Mouse (Mus musculus): Measurements from ENCODE around the gene Gm44805.

Gm44805 gene

DNA sequence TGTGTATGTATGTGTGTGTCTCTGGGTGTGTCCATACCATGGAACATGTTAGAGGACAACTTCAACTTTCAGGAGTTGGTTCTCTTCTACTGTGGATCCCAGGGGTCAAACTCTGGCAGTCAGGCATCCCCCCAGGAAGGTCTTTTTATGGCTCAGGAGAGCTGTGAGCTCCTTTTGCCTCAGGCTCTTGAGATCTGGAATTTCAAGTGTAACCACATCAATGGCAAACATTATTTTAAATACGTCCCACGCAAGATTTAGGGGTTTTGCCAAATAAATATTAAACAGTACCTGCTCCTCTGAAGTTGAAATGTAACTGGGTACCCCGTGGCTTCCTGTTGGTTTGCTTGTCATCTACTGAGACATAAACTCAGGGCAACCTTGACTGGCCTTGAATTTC lies 1.8 kb upstream of the Gm44805 start:
- in situ Hi-C loops (cut with MboI, MseI): no loop called here

DNA sequence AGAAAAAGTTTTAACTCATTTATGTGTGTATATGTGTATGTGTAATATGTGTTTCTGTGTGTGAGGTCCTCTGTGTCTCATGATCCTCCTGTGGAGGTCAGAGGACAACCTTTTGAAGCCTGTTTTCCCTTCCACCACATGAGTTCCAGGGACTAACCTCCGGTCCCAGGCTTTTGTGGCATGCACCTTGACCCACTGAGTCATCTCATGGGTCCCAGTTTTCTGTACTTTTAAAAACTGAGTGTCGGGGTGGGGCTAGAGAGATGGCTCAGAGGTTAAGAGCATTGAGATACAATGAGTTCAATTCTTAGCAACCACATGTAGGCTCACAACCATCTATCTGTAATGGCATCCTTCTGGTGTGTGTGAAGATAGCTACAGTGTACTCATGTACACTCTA lies 521 bp downstream of the Gm44805 start:
- in situ Hi-C loops (cut with MboI, MseI): no loop called here

DNA sequence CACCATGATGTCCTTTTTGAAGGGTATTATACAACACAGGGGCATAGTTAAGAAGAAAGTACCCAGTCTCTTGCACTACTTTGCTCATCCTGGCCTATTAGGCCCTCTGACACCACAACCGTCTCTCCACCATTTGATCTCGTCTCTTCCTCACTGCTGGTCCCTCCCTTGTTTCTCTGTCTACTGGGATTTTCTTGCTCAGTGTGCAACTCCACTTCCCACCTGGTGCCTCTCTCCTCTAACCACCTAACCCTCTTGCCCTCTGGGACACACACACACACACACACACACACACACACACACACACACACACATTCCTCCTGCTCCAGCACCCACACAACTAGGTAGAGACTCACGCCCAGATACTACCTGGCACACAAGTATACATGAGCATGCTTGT lies 2.3 kb downstream of the Gm44805 start:
- in situ Hi-C loops (cut with MboI, MseI): loop anchor here in 1 of 2 experiments (5.0 kb wide), 1 partner anchor 63 kb away; no protein-coding TSS in a partner anchor

DNA sequence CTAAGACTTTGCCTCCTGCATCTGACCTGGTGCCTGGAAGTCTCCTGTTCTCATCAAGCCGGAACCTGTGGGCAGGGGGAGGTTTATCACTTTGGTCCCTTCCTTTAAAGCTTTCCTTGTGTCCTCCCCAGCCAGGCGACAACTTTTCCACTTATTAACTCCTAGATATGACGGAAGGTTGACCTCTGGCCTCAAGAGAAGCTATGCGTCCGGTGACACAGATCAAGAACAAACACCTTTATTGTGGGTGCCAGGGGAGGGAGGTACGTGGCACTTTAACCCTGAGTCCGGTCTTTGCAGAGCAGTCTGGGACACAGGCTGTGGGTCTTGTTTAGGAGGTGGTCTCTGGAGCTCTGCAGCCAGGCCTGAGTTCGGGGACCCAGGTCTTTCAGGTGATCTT lies 3.4 kb downstream of the Gm44805 start, which contains the start of gene Apoc2:
Gene Apoc2, minus strand, starts transcription at position 70 of the 400 bp plus-strand sequence.
- in situ Hi-C loops (cut with MboI, MseI): loop anchor here in 1 of 2 experiments (5.0 kb wide), 1 partner anchor 64 kb away; no protein-coding TSS in a partner anchor

DNA sequence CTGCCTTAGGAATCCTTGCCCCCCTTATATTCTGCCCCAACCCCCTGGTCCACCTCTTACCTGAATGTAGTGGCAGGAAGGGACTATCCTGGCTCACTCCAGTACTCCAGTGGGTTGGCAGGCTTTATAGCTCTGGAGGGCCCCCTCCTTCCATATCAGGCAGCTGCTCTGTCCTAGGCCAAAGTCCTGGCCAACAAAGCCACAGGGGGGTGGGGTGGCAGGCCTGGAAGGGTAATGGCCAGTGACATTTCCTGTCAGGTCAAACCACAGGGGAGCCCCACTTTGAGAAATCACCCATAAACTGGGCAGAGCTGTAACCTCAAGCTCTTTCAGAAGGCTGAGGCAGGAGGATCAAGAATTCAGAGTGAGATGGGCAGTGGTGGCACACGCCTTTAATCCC lies 4.6 kb downstream of the Gm44805 start:
- in situ Hi-C loops (cut with MboI, MseI): loop anchor here in 1 of 2 experiments (5.0 kb wide), 1 partner anchor 66 kb away; no protein-coding TSS in a partner anchor

DNA sequence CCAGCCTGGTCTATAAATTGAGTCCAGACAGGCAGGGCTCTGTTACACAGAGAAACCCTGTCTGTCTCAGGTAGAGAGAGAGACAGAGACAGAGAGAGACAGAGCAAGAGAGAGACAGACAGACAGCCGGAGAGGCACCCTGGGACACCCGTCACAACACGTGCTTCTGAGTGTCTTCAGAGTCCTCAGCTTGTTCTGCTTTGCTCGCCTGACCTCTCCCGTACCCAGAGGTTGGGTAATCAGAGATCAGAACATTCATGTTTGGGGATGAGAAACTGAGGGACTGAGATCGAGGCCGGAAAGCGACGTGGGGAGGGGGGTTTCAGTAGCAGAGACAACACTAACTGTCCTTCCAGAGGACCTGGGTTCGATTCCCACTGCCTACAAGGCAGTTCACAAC lies 5.4 kb downstream of the Gm44805 start:
- in situ Hi-C loops (cut with MboI, MseI): loop anchor here in 1 of 2 experiments (5.0 kb wide), 1 partner anchor 66 kb away; no protein-coding TSS in a partner anchor

DNA sequence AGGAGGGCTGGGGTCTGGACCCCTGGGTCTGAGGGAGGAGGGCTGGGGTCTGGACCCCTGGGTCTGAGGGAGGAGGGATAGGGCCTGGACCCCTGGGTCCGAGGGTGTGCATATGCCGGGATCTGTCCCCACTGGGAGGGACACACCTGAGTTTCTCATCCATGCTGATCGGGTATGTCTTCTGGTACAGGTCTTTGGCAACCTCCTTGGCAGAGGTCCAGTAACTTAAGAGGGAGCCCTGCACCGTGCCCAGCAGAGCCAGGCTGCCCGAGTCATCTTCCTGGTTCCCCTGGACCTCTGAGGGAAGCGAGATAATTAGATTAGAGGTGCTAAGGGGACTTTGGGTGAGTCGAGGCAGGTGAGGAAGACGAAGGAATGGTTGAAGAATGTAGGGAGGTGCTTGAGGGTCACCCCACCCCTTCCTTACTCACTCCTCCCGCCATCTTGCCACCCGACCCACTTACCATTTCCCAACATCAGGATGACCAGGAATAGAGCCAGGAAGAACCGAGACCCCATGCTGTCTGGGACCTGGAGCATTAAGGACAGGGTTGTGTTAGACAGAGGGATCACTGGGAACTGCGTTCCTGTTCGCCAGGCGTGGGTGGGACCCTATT lies 8.0 kb downstream of the Gm44805 start:
- in situ Hi-C loops (cut with MboI, MseI): no loop called here

DNA sequence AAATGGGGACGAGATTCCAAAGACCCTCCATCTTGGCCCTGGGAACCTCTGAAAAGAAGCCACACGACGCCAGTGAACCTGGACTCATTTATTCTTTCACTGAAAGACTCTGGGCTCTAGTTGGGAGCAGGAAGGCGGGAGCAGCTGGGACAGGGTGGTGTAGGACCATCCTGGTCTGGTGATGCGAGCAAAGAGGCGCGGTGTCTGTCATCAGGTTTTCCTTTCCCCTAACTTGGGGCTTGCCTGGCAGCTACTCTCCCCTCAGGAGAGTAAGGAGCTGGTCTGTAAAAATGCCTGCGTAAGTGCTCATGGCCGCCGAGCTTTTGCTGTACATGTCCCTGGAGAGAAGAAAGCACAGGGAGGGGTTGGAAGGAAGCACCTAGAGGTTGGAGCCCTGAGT lies 9.7 kb downstream of the Gm44805 start:
- in situ Hi-C loops (cut with MboI, MseI): no loop called here

DNA sequence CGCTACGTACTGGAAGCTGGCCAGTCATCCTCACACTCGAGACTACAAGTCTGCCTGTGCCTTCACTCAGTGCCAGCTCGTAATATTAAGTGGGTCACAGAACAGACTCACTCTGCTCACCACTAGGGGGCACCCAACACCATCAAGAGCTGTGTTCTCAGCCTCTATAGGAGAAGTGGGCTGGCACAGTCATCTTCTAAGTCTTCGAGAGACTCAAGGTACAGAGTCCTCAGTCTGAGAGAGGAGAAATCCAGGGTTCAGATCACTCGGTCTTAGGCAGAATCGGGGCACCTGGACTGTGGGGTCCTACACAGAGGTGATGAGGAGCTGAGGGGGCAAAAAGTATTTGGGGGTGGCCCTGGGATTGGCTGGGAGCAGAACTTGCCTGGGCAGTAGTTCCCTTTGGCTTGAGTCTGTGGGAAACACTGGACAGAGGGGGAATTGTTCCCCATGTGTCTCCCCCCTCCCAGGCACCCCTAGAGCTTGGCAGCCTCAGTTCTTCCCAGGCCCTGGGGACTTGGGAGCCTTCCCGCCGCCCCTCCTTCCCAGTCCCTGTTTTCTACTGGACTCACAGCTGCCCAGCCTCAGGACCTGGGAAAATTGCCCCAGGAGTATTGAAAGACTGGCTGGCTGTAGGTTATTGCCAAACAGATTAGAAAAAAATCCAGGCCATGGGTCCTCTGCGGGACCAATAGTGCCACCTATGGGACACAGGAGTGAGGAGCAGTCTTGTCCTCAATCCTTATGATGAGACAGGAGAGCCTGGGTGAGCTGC lies 12.1 kb downstream of the Gm44805 start:
- in situ Hi-C loops (cut with MboI, MseI): loop anchor here in 1 of 2 experiments (5.0 kb wide), 1 partner anchor 43 kb away; no protein-coding TSS in a partner anchor

DNA sequence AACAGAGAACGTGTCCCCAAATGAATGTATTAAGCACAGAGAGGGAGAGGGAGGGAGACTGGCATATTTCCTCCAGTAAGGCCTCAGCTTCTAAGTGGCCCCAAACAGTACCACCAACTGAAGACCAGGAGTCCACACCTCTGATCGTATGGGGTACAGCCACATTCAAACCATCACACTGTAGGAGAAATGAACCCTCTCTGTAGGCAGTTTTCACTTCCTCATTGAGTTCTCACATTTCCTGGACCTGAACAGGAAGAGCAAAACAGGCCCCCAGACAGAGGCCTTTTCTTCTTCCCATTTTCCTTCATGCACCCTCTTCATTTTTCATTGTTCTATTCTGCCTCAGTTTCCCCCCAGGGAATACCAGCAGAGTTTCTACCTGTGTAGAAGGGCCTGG lies 13.8 kb downstream of the Gm44805 start:
- in situ Hi-C loops (cut with MboI, MseI): loop anchor here in 1 of 2 experiments (5.0 kb wide), 1 partner anchor 45 kb away; no protein-coding TSS in a partner anchor

DNA sequence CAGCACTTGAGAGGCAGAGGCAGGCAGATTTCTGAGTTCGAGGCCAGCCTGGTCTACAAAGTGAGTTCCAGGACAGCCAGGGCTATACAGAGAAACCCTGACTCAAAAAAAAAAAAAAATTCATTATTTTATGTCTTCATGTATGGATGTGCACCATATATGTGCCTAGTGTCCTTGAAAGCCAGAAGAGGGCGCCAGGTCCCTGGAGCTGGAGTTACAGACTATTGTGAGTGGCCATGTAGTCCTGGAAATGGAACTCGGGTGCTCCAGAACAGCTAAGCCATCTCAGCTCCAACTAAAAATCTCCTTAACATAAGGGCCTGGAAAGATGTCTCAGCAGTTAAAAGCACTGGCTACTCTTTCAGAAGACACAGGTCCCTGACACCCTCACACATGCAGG lies 14.5 kb downstream of the Gm44805 start:
- in situ Hi-C loops (cut with MboI, MseI): loop anchor here in 1 of 2 experiments (5.0 kb wide), 1 partner anchor 46 kb away; no protein-coding TSS in a partner anchor

DNA sequence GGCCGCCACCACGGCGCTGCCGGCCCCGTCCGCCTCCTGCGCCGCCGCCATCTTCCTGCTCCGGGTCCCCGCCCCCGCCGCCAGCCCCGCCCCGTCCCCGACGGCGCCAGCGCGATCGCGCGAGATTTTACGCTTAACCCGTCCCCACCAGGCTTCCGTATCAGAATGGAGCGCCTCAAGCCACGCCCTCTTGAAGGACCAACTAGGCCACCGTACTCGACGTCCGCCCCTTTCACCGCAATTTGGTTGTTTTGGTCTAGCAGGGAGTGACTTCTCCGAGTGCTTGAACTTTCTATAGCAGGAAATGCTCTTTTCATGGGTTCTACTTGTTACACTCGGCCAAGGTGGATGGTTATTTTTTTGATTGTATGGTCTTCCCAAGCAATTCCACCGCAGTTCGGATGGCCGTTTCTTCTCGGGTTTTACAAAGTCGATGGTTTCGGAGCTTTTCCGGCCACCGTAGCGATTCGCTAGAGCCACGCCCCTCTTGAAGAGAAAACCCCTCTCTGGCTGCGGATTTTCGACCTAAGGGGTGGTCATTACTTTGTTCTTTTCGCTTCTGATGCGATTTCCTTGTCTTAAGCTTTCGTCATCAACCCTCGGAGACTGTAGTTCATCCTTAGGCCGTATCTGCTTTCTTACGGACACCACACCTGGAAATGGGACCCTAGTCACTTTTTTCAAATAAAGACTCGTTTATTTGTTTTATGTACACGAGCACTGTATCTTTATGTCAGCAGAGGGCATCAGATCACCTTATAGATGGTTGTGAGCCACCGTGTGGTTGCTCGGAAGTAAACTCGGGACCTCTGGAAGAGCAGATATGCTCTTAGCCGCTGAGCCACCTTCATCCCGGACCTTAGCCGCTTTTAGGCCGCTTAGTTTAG lies 16.0 kb downstream of the Gm44805 start, which contains the start of gene Clptm1:
Gene Clptm1, minus strand, starts transcription at position 79 of the 887 bp plus-strand sequence.
- in situ Hi-C loops (cut with MboI, MseI): loop anchor here in 1 of 2 experiments (5.0 kb wide), 1 partner anchor 47 kb away; no protein-coding TSS in a partner anchor

DNA sequence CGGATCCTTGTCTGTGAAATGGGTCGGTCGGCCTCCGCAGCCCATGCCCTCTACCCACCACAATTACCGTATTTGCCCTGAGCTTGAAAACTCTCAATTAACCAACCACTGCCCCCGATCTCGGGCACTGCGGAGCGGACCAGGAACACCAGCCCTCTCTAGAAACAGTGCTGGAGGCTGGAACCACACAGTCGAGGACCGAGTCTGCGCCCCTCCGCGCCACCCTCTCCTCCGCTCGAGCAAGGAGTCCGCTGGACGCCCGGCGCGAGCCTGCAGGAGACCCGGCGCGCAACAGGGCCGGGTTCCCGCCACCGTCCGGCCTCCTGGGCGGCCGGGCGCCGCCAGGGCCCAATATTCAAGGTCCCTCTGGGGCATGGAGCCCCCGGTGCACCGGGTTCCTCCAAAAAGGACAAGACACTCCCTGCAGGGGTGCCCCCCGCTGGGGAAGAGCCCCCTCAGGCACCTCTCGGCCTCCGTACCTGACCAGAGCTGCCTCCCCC lies 16.7 kb downstream of the Gm44805 start:
- in situ Hi-C loops (cut with MboI, MseI): no loop called here

DNA sequence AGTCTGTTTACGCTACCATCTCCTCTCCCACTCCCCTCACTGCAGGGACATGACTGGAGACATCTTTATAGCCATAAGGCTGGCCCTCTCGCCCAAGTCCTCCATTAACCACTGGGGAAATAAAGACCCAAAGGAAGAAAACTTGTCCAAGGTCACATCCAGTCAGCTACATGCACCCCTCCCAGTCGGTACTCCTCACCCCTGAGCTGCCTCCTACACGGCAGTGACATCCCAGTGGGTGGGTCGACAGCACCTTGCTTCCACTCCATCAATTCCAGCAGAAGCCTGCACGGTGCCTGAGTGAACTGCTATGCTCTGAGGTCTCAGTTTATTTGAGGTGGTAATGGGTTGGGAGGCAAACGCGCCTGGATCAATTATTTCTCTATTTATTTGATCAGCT lies 17.3 kb downstream of the Gm44805 start:
- in situ Hi-C loops (cut with MboI, MseI): no loop called here

DNA sequence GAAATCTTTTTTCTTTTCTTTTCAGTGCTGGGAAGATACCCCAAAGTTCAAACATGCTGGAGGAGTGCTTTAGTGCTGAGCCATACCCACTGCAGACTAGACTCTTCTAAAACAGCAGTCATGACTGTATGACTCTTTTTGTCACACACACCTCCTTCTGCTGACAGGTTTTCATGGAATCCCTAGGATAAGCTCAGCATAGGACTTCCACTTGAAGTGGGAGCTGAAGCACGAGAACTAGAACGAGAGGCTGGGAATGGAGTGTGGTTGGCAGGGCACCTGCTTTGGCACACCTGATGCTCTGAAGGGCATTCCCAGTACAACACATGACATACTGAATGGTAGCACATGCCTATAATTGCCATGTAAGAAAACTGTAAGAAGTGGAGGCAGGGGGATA lies 28.6 kb downstream of the Gm44805 start:
- in situ Hi-C loops (cut with MboI, MseI): no loop called here

DNA sequence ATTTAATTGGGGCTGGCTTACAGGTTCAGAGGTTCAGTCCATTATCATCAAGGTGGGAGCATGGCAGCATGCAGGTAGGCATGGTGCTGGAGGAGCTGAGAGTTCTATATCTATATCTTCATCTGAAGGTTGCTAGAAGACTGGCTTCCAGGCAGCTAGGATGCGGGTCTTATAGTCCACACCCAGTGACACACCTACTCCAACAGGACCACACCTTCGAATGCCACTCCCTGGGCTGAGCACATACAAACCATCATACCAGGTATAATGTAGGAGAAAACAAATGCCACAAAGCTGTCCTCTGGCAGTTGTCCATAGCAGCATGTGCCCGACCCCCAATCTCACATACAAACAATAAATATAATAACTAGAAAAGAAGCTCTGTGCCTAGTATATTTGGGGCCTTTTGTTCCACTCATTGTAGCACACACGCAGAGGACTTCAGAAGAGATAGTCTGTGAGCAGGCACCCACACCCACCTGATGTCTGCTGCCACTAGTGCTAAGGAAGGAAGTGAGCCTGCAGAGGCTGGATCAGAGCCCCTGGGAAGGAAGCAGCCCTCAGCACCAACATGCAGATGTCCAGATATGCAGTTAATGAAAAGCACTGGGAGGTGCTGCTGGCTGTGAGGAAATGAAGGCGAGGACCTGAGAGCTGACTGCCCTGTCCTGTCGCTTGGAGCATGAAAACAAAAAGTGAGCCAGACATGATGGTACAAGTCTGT lies 30.0 kb downstream of the Gm44805 start:
- in situ Hi-C loops (cut with MboI, MseI): no loop called here

DNA sequence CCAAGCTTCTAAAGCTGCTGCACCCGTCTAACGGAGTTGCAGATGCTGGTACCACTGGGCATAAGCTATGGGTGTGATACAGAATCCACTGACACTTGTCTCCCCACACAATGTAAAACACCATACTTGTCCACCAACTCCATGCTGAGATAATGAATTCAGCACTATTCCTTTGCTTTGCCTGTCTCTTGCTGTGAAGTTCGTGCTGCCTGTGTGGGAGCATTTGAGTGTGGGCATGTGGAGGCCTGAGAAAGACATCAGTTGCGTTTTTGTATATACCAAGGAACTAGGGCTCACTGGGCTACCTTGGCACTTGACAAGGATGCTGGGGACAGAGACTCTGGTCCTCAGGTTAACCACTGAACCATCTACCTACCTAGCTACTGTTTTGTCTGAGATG lies 40.0 kb downstream of the Gm44805 start:
- in situ Hi-C loops (cut with MboI, MseI): no loop called here

DNA sequence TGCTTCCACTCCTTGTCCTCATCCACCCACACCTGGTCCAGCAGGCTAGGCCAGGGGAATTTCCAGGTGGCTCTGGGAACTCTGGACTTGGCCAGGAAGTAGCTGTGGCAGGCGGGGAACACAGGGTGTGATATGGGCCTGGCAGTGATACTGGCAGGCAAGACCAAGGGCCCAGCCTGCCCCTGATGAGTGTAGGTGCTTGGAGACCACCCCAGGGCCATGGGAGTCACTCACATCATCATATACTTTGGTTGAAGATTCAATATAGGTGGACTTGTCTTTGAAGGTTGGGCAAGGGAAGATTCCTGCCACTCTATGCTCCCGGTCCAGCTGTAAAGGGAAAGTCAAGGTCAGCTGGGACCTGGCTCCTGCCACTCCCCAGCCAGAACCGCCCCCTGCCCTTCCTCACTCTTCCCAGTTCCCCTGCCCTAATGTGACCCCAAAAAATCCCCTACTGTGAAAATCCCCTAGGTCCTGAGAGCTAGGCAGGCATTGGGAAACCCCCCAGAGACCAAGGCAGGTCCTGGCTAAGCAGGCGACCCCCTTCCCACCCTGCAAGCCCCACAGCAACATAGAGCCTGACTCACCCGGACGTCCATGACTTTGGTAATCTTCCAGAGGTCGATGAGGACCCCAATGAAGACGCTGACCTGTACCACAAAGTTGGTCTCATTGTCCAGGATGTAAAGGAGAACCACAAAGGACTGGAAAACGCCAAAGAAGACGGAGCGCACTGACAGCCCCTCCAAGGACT lies 46.0 kb downstream of the Gm44805 start:
- in situ Hi-C loops (cut with MboI, MseI): no loop called here

DNA sequence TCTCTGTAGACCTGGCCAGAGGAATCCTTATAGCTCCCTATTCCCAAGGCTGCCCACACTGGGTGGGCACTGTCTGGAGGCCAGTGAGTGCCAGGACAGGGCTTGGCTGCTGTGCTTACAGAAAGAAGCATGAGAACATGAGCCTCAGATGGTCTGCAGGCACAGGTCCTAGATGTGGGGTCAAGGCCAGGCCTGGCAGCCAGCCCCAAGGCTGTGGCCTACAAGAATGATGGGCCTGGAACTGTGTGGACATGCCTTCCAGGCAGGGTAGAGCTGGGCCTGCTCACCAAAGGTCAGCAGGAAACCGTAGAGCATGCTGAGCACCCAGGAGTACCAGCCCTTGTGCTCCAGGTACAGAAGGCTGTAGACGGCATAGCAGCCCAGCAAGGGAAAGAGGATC lies 46.6 kb downstream of the Gm44805 start:
- in situ Hi-C loops (cut with MboI, MseI): no loop called here

DNA sequence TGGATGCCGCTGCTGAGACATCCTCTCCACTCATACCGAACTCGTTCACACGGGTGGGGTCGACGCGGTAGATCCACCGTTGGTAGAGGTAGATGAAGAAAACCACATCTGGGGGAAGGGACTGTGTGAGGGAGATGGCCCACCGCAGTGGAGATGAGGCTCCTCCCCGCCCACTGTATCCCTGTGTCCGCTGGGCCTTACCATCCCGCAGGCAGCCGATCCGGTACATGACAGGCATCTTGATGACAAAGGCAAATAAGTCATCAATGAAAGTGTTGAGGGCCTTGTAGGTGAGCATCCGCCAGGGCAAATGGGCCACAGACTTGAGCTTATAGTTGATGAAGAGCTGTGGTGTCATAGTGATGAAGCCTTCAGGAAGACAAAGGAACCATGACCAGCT lies 47.4 kb downstream of the Gm44805 start:
- in situ Hi-C loops (cut with MboI, MseI): no loop called here
